Mouse (Mus musculus) E14TG2a.4 (cell line): ENCODE data around the gene Pkd1l1.

ENCODE experiments used
- CTCF ChIP-seq: conservative IDR thresholded peaks from 2 replicates; pipeline ENCODE4 v1.5.1; 2014; ENCODE audit warnings: low read length
- NANOG ChIP-seq: IDR thresholded peaks from 2 replicates; pipeline ENCODE4 v1.6.1; 2014; ENCODE audit warnings: borderline replicate concordance, low read length, mixed read lengths
- POU5F1 ChIP-seq: IDR thresholded peaks from 2 replicates; pipeline ENCODE4 v1.6.1; 2014; ENCODE audit warnings: low read length, borderline replicate concordance

DNA sequence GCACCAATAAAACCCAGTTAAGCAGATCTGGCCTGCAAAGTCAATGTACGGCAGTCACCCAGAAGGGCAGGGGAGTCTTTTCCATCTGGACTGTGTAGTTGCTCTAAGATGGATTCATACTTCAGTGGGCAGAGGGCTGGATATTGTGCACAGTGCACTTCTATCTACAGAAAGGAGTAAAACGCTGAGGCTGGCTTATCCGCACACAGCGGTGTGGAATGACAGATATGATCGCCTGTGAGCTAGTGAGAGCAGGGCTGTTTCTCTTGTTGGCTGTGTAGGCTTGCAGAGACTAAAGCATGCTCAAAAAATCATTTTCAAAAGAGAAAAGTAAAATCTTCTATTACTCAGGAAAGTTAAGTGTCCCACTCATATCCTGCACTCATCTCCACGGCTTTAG lies 973 bp downstream of the Pkd1l1 start:
- TF ChIP-seq CTCF: no peak
- TF ChIP-seq POU5F1: no peak
- no peak for TF ChIP-seq NANOG
